Mouse (Mus musculus) gastrocnemius, adult 2 months (tissue): ENCODE data around the gene Gm42791. TPM values are rescaled to one million over a fixed set of nuclear protein-coding genes. Genes with fewer than 3 reads are reported as not detected.

Experiments
- DNase-seq: peaks from one replicate; pipeline ENCODE4 v3.0.0; 2022
- H3K27ac ChIP-seq: fragments of 200-600 bp; 2 replicates; pipeline ENCODE4 v1.8.1; 2022; ENCODE audit warnings: mild to moderate bottlenecking
- H3K4me3 ChIP-seq: fragments of 200-600 bp; 2 replicates; pipeline ENCODE4 v1.8.1; 2022; ENCODE audit warnings: mild to moderate bottlenecking, moderate library complexity
- CTCF ChIP-seq: fragments of 200-600 bp; IDR thresholded peaks from 2 replicates; pipeline ENCODE4 v1.8.1; 2022; ENCODE audit warnings: antibody characterized with exemption, mild to moderate bottlenecking, moderate library complexity
- intact Hi-C: fragments of 180-260 bp; cut with DNase I; formaldehyde crosslinking; loops from one replicate; pipeline ENCODE4 v1.15.1; 2025
- total RNA-seq, 2 experiments: library from RNA; stranded (reverse); gene quantifications; 2 replicates each; pipeline ENCODE4 v1.2.3; 2021

Gm42791 gene
- total RNA-seq, 2 experiments from 2014 or later: 2.8 to 5.1 TPM

DNA sequence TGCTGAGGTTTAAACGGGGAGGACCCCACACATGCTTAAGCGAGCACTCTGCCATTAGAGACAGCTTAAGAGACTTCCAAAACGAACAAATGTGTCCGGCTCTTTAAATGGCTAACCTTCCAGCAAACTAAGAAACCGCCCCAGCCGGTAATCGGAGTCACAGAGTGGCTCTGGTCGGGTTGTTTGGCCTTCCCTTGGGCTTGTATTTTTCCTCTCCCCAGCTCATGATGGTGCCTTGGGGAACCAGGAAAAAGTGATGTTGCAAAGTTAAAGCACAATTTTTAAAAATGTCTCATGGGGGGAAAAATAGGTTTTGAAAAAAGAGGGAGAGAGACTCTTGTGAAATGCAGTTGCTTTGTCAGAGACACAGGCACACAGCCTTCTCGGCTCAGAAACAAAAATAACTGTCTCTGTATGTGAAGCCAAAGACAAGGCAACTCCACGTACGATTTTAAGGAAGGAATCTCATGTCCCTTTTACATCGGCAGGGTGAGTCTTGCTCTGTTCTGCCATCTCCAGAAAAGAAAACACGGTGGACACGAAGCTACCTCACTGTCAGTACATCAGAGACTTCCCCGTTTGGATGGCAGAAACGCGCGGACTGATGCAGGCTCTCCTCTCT lies 25.2 kb upstream of the Gm42791 start:
- H3K27ac ChIP-seq: peak overlapping the region; percentile 81
- DNase-seq: peak; percentile 55
- peak overlapping the region; percentile 23 for H3K4me3 ChIP-seq
- TF ChIP-seq CTCF: no peak
- intact Hi-C loops: no loop called here

DNA sequence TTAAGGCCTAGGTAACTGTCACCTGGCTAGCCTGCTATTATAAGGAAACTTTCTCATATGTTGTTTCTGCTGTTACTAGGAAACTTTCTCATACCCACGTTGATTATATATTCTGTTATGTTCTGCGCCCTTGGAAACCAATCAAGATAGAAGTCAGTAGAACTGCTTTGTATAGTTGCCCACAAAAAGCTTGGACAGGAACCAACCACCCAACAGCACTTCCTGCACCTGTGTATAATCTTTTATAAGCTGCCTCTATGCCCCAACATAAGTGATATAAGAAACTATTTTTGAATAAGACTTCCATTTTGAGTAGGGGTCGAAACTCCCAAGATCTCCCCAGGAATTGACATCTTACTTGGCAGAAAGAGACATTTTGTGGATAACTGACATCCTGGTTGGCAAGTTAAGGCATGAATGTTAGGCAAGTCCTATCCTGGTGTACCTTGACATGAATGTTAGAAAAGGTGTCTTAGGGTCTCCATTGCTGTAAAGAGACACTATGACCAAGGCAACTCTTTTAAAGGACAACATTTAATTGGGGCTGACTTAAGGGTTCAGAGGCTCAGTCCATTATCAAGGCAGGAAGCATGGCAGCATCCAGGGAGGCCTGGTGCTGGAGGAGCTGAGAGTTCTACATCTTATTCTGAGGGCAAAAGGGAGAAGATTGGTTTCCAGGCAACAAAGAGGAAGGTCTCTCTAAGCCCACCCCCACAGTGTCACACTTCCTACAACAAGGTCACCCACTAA lies 22.9 kb upstream of the Gm42791 start:
- intact Hi-C loops: no loop called here
- no peak overlapping the region for H3K4me3 ChIP-seq
- no peak for DNase-seq
- TF ChIP-seq CTCF: no peak
- no peak overlapping the region for H3K27ac ChIP-seq

DNA sequence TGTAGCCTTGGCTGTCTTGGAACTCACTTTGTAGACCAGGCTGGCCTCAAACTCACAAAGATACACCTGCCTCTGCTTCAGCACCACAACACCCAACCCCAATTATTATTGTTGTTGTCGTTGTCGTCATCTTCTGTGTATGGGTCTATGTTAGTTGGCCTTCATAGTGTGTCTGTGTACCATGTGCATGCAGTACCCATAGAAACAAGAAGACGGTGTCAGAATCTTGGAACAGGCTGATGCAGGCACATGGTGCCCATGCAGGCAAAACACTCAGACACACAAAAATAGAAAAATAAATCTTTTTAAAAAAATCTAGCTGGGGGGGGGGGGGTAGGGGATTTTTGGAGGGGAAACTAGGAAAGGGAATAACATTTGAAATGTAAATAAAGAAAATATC lies 22.2 kb upstream of the Gm42791 start:
- Histone ChIP-seq H3K27ac (no peak overlapping the region), H3K4me3 (no peak overlapping the region)
- intact Hi-C loops: no loop called here
- no peak for DNase-seq
- TF ChIP-seq CTCF: no peak

GRCm38 (mm10) chr5:149016261-149016660 lies 21.3 kb upstream of the Gm42791 start:
- Histone ChIP-seq H3K4me3 (peak overlapping the region; percentile 79), H3K27ac (peak overlapping the region; percentile 80; the same call in 1 of the 2 replicates)
- intact Hi-C loops: no loop called here
- no peak for DNase-seq
- no peak for TF ChIP-seq CTCF

DNA sequence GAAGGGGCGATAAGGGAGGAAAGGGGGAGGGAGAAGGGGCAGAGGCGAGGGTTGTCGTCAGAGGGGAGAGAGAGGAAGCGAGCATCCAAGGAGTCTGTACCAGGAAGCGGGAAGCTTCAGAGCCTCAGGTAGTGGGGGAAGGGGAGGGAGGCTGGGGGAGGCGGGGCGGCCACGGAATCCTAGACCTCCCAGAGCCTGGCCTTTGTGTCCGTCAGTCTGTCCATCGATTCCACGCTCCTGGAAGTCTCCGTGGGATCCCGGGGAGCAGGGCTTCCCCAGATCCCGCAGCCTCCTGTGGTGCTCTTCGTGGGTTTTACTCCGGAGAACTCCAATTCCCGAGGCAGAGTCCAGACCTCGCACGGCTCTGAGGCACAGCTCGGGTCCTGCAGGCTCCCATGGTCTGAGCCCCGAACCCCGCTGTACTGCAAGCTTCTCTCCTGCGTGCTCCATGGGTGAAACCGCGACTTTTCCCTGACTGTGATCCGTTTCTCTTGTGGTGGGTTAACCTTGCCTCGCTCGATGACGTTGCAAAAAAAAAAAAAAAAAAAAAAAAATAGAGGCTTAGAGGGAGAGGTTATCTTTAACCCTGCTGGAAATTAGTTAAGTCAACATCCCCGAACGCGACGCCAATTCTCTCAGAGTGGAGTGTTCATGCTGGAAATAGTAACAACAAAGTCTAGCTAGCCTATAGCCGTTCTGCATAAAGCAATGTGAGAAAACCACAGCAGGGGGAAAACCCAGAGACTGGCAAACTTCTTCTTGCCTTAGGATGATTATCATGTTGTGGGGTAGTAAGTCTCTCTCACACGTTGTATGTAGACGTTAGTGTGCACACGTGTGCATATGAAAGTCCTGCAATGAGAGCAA lies 20.6 kb upstream of the Gm42791 start:
- intact Hi-C loops: no loop called here
- no peak for TF ChIP-seq CTCF
- peak; percentile 43 for DNase-seq
- peak overlapping the region; percentile 80 for H3K27ac ChIP-seq
- H3K4me3 ChIP-seq: peak overlapping the region; percentile 79

DNA sequence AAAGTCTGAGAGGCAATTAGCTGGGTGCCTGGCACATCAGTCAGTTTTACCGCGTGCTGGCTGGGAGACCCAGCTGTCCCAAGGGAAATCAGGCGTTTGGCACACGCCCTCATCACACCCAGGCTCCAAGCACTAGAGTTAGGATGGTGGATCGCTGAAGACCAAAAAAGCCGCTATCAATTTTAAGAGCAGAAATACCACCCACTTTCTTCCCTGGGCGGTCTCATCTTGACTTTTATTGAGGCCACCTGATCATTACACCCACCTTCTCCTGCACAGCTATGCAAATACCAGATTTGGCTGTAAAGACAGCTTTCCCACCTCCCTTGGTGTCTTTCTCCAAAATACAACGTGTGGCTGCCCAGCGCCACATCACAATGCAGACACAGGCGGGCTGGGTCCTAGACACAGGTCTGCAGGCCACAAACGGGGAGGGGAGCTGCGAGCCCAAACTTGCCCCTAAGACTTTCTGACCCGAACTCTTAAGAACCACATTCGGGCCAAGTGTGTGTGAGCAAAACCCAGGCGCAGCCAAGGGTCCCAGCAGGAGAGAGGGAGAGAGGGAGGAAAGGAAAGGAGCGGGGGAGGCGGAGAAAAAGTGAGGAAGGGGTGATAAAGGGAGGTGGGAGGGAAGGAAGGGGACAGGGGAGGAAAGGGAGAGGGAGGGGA lies 19.8 kb upstream of the Gm42791 start:
- TF ChIP-seq CTCF: no peak
- peak overlapping the region; percentile 79 for H3K4me3 ChIP-seq
- intact Hi-C loops: no loop called here

GRCm38 (mm10) chr5:149013817-149014508 lies 19.0 kb upstream of the Gm42791 start:
- no peak for DNase-seq
- Histone ChIP-seq H3K27ac (peak overlapping the region; percentile 80; the same call in 1 of the 2 replicates), H3K4me3 (peak overlapping the region; percentile 79)
- no peak for TF ChIP-seq CTCF
- intact Hi-C loops: no loop called here

More for the DNA sequence above, 19.8 kb upstream of the Gm42791 start:
- H3K27ac ChIP-seq: peak overlapping the region; percentile 80
- DNase-seq: no peak

DNA sequence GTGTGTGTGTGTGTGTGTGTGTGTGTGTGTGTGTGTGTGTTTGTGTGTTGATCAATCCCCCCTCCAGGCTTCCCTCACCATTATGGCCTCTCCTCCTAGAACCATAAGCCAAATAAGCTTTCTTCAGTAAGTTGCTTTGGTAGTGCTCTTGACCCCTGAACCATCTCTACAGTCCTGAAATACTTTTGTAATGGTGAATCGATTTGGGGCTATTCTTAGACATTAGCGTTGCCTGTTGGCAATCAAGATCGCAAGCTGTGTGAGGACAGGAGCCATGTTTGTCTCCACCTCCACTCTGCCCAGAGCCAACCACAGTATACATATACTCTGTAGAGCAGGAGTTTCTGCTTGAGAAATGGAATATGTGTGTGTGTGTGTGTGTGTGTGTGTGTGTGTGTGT lies 14.2 kb upstream of the Gm42791 start:
- TF ChIP-seq CTCF: no peak
- no peak for DNase-seq
- peak overlapping the region; percentile 28; the same call in 1 of the 2 replicates for H3K27ac ChIP-seq
- intact Hi-C loops: no loop called here
- H3K4me3 ChIP-seq: no peak overlapping the region

DNA sequence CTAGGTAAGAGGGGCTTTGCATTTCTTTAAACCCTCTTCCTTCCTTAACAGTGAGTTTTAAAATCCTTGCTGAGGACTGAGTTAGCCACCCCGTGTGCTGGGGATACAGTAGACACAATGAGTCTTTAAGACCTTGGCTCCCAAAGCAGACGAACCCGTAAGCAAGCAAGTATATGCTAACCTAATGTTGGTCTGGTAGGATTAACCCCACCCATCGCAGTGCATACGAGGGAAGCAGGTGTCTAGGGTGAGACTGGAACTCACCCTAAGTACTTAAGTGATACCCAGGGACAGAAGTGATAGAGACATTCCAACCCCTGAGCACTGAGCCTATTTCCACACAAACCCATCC lies 12.3 kb upstream of the Gm42791 start:
- Histone ChIP-seq H3K4me3 (peak overlapping the region; percentile 79), H3K27ac (peak overlapping the region; percentile 97)
- no peak for TF ChIP-seq CTCF
- DNase-seq: no peak
- intact Hi-C loops: loop anchor here (2.0 kb wide), 1 partner anchor 44 kb away; no protein-coding TSS in a partner anchor

DNA sequence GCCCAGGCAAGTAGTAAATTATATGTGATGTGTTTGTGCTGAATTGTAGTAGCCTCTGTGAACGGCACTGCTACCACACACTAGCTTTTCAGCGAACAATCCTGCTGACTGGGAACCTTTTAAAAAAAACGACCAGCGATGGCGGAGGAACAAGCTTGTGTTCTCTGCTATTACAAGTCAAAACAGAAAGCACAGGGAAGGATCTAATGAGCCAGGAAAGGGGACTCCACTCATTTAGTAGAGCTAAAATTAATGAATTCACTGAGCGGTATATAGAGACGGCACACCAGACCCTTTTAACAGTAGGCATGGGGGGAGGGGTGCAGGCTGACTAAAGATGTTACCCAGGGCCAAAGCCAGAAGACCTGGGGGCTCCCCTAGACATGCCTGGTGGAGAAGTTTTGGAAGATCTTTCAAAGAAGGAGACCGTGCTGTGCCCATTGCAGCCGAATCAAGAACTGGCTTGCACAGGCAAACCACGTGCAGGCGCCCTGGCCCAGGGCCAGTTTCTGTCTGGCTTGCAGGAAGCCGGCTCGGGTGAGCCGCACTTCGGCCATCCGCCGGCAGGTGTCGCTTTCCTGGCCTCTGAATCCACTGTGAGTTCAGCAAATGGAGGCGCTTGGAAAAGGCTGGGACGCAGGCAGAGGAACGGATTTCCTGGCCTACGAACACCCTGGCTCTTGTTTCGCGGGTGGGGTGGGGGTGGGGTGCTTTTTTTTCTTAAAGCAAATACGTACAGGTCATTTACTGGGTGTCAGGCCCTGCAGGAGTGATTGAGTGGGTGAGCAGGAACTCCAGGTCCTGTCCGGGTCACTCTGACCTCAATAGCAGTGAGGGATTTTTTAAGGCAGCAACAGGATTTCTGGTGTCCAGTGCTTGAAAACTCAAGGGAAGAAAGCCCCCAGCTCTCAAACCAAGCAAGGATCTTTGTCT lies 11.7 kb upstream of the Gm42791 start:
- TF ChIP-seq CTCF: peak; percentile 95
- intact Hi-C loops: loop anchor here (1.0 to 2.0 kb wide), 2 partner anchors 25 to 44 kb away; no protein-coding TSS in a partner anchor
- peak; percentile 100 for DNase-seq
- peak overlapping the region; percentile 79 for H3K4me3 ChIP-seq
- H3K27ac ChIP-seq: peak overlapping the region; percentile 97
